In the genomic region with DNA sequence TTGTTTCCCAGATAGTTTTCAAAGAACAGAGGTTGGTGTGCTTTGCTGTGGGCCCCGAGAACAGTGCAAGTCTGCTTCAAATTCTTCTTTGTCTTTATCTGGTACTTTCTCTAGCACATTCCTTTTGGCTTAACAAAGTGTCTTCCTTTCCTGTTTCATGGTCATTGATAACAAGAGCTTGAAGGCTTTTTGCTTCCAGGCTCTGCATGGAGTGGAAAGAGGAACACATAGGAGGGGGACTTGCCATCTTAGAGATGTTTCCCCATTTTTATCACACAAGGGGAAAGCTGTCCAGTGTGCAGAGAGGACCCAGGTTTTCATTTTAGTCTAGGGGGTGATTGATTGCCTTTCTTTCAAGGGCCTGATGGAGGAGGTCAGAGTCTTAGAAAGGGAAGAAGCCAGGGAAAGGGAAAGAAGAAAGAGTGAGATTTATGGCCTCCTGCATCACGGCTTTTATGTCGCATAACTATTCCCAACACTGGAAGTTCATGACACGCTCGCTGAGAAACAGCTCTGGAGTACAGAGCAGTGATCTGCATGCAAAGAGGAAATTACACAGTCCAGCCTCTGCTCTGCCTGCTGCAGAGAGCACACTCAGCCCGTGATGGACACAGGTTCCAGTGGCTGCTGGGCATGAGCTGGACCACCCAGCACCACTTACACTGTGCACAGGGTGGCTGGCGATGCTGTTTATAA, we compare ENCODE assay signal across 9 mouse cellular contexts.
DNase-seq lines count a peak whose midpoint lies in the region; ATAC-seq lines count a peak whose summit lies in the region.
"Had no signal": no experiment of that assay in that cellular context is flagged by ENCODE, and none has a peak within 500 bp of the region (broad histone marks: within the 10 kb centered on the region; RNA-seq: fewer than 3 reads in every experiment).

No protein-coding gene starts in this region.

- no peak overlapping the region for H3K4me3 ChIP-seq in heart, embryonic 13.5 days
- no peak overlapping the region for H3K4me3 ChIP-seq in hindbrain, embryonic 10.5 days
- H3K4me3 ChIP-seq in midbrain, embryonic 12.5 days, result no peak overlapping the region

- 22% methylated on average over 7 of the region's 7 CpGs for WGBS in heart, embryonic 13.5 days
- WGBS in hindbrain, embryonic 10.5 days, result 45% methylated on average over 7 of the region's 7 CpGs
- WGBS in midbrain, embryonic 12.5 days, result 28% methylated on average over 7 of the region's 7 CpGs

- H3K9me3 ChIP-seq in heart, embryonic 13.5 days, result no peaks in the 10 kb centered on the region
- H3K9me3 ChIP-seq in hindbrain, embryonic 10.5 days, result no peaks in the 10 kb centered on the region
- H3K9me3 ChIP-seq in midbrain, embryonic 12.5 days, result no peaks in the 10 kb centered on the region

- H3K4me1 ChIP-seq in heart, embryonic 13.5 days, result peaks cover 97% of the 10 kb centered on the region
- H3K4me1 ChIP-seq in hindbrain, embryonic 10.5 days (replicated peaks), result peaks cover 63% of the 10 kb centered on the region
- H3K4me1 ChIP-seq in midbrain, embryonic 12.5 days, result peaks cover 58% of the 10 kb centered on the region

- peak overlapping the region; percentile 5; the same call in 1 of the 2 replicates for H3K9ac ChIP-seq in heart, embryonic 13.5 days
- H3K9ac ChIP-seq in midbrain, embryonic 12.5 days (replicated peaks), result no peak overlapping the region

- no peak for ATAC-seq in heart, embryonic 13.5 days (ENCODE audit: extremely low read depth, insufficient number of reproducible peaks, low FRiP score, low TSS enrichment)
- peak; percentile 74 for ATAC-seq in midbrain, embryonic 12.5 days (ENCODE audit: low FRiP score, low read depth)

- peaks cover 7% of the 10 kb centered on the region; the same call in 1 of the 2 replicates for H3K36me3 ChIP-seq in heart, embryonic 13.5 days
- no peaks in the 10 kb centered on the region for H3K36me3 ChIP-seq in hindbrain, embryonic 10.5 days
- no peaks in the 10 kb centered on the region for H3K36me3 ChIP-seq in midbrain, embryonic 12.5 days

- no peak for DNase-seq in heart, postnatal 25 days (ENCODE audit: low spot score)
- peak; percentile 65 for DNase-seq in embryo, embryonic 10 days (ENCODE audit: low spot score)
- DNase-seq in hindbrain, embryonic 10.5 days (ENCODE audit: low spot score), result peak; percentile 50
- no peak for DNase-seq in right cerebral cortex, postnatal 14 days
- no peak for DNase-seq in right cerebral cortex, adult 2 months (ENCODE audit: low spot score in 2 of 2)
- DNase-seq in ovary, postnatal 14 days (ENCODE audit: low spot score), result no peak
- DNase-seq: cerebellum, adult 9-11 months had no signal

- peak overlapping the region; percentile 85 for H3K27ac ChIP-seq in heart, embryonic 13.5 days (replicated peaks)
- H3K27ac ChIP-seq in hindbrain, embryonic 10.5 days, result peak overlapping the region; percentile 79
- 0 out of 2 replicates have a peak overlapping the region, but pooled peaks have one; percentile 25 for H3K27ac ChIP-seq in midbrain, embryonic 12.5 days (replicated peaks)

- peak overlapping the region; percentile 29 for H3K4me2 ChIP-seq in heart, embryonic 13.5 days
- no peak overlapping the region for H3K4me2 ChIP-seq in midbrain, embryonic 12.5 days (replicated peaks)

- intact Hi-C loops in heart, postnatal 25 days (cut with DNase I), result no loop called here

- H3K27me3 ChIP-seq in heart, embryonic 13.5 days (replicated peaks), result no peaks in the 10 kb centered on the region
- H3K27me3 ChIP-seq in hindbrain, embryonic 10.5 days (ENCODE audit: insufficient read depth, poor library complexity, severe bottlenecking), result peaks cover 4% of the 10 kb centered on the region; the same call in 1 of the 2 replicates
- peaks cover 85% of the 10 kb centered on the region for H3K27me3 ChIP-seq in midbrain, embryonic 12.5 days

Comparison
In these comparisons a context has a peak if more than half of its experiments do, and no peak if none do; other contexts are left out.
1. H3K27ac ChIP-seq: peak in every context shown above with its lines; median percentile 85 in heart, embryonic 13.5 days; 79 in hindbrain, embryonic 10.5 days; 25 in midbrain, embryonic 12.5 days.
2. DNase-seq: peak in embryo, embryonic 10 days (single experiment) and hindbrain, embryonic 10.5 days (single experiment); none in heart, postnatal 25 days (single experiment), right cerebral cortex, postnatal 14 days (single experiment), right cerebral cortex, adult 2 months (0 of 2) and ovary, postnatal 14 days (single experiment).